Mouse (Mus musculus): Measurements from ENCODE around the gene Ahsa1.

DNA sequence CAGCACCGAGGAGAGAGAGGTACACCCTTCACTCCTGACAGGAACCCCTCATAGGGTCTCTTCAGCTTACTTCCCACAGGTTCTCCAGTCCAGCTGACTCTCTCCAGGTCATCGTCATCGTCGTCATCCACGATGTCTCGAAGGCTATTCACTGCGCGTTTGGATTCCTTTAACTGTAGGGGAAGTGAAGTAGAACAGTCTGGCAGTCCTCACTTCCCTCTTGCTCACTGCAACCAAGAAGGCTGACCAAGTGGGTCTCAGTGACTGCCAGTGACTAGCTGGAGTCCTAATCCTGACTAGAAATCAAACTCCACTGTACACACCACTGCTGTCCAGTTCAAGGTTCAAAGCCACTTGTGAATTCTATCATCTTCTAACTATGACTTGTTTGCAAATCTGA lies 5.7 kb upstream of the Ahsa1 start:
- TF ChIP-seq CTCF (IDR thresholded peaks at IDR 0.05; ENCODE audit: extremely low read depth, insufficient read depth, insufficient read length, insufficient replicate concordance): no peak
- no peak for TF ChIP-seq POLR2A (IDR thresholded peaks at IDR 0.05; ENCODE audit: low read depth, low read length)
